Mouse (Mus musculus) midbrain, embryonic 13.5 days (tissue): ENCODE measurements around the gene Elk3. TPM values are rescaled to one million over a fixed set of nuclear protein-coding genes. Genes with fewer than 3 reads are reported as not detected.

ENCODE experiments used
- ATAC-seq: fragments of 200-750 bp; cut with Nextera tagmentation; 2 replicates; pipeline ENCODE4 v1.8.0; 2017; ENCODE audit warnings: mild to moderate bottlenecking, moderate TSS enrichment, moderate library complexity
- H3K27ac ChIP-seq: fragments of 300-500 bp; sonication (generic); 2 replicates; pipeline ENCODE4 v1.5.1; 2015; ENCODE audit warnings: inconsistent platforms, mild to moderate bottlenecking, moderate library complexity
- H3K27me3 ChIP-seq: fragments of 300-500 bp; sonication (generic); 2 replicates; pipeline ENCODE4 v1.6.1; 2015; ENCODE audit warnings: mild to moderate bottlenecking, inconsistent platforms
- H3K36me3 ChIP-seq: fragments of 300-500 bp; sonication (generic); 2 replicates; pipeline ENCODE4 v1.6.1; 2015; ENCODE audit warnings: mild to moderate bottlenecking, inconsistent platforms
- H3K4me1 ChIP-seq: fragments of 300-500 bp; sonication (generic); replicated peaks from 2 replicates; pipeline ENCODE4 v1.6.1; 2015; ENCODE audit warnings: inconsistent platforms
- H3K4me2 ChIP-seq: fragments of 300-500 bp; sonication (generic); replicated peaks from 2 replicates; pipeline ENCODE4 v1.6.1; 2015; ENCODE audit warnings: moderate library complexity, mild to moderate bottlenecking, inconsistent platforms
- H3K4me3 ChIP-seq: fragments of 300-500 bp; sonication (generic); replicated peaks from 2 replicates; pipeline ENCODE4 v1.5.1; 2015; ENCODE audit warnings: mild to moderate bottlenecking, inconsistent platforms
- H3K9ac ChIP-seq: fragments of 300-500 bp; sonication (generic); replicated peaks from 2 replicates; pipeline ENCODE4 v1.6.1; 2015; ENCODE audit warnings: mild to moderate bottlenecking, inconsistent platforms
- H3K9me3 ChIP-seq: fragments of 300-500 bp; sonication (generic); 2 replicates; pipeline ENCODE4 v1.6.1; 2016; ENCODE audit warnings: mild to moderate bottlenecking, inconsistent platforms
- WGBS: fragments of 180-500 bp; shearing (Covaris S2); methylation state at CpG from one replicate; pipeline ENCODE4 v1.1.7; 2015; 5-methylcytosine and 5-hydroxymethylcytosine counted together
- polyA plus RNA-seq: library from polyadenylated mRNA; unstranded; fragments of >200 nt; fragmentation: Nextera tagmentation; extraction: Ambion mirVana; gene quantifications from 2 replicates; pipeline ENCODE4 v1.2.1, GENCODE M21; 2015

The Elk3 gene
- polyA plus RNA-seq, 1 experiment from 2014 or later = 8.5 TPM

DNA sequence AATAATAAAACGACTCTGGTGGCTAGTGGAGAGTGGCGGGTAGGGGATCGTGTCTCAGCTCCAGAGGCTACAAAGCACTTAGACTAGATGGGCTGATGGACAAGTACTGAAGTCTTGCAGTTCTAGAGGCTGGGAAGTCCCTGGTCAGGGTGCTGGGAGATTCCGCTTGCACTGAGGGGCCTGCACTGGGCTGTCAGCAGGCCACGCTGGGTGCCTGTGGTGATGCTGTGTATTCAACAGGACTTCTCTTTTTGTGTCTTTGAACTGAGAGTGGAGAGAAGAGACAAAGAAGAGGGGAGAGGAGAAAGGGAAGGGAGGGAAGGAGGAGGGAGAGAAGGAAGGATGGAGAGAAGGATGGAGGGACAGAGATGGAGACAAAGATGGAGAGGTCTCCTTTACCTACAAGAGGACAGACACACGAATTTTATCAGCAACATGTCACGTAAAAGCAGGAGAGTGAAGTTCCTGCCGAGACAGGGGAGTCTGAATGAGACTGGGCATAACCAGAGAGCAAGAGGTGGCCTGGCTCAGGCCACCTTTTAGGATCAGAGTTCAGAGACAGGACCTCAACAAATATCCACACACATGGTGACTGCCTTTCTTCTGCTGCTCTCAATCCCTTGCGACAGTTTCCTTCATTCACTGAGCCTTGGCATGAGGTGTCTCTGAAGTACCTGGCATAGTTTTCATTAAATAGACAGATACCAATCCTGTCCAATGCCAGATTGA is 35.4 kb upstream of the Elk3 start:
- Histone ChIP-seq H3K4me2 (no peak overlapping the region), H3K27ac (no peak overlapping the region), H3K27me3 (no peaks in the 10 kb centered on the region), H3K4me3 (no peak overlapping the region), H3K4me1 (peaks cover 4% of the 10 kb centered on the region; the same call in 1 of the 2 replicates), H3K36me3 (no peaks in the 10 kb centered on the region), H3K9ac (no peak overlapping the region), H3K9me3 (no peaks in the 10 kb centered on the region)
- no peak for ATAC-seq
- WGBS = 77% methylated on average over 9 of the region's 9 CpGs

- 0 out of 2 replicates have a peak, but pooled peaks cover 2% of the 10 kb centered on the region for H3K9me3 ChIP-seq
- no peaks in the 10 kb centered on the region for H3K36me3 ChIP-seq
- 87% methylated on average over 2 of the region's 2 CpGs for WGBS
- peaks cover 4% of the 10 kb centered on the region; the same call in 1 of the 2 replicates for H3K4me1 ChIP-seq
- no peaks in the 10 kb centered on the region for H3K27me3 ChIP-seq
- no peak overlapping the region for H3K4me3 ChIP-seq
- no peak overlapping the region for H3K27ac ChIP-seq
- ATAC-seq = no peak
- H3K9ac ChIP-seq = no peak overlapping the region
- H3K4me2 ChIP-seq = no peak overlapping the region
Observed at GRCm38 (mm10) chr10:93345497-93345896, 34.6 kb upstream of the Elk3 start.

DNA sequence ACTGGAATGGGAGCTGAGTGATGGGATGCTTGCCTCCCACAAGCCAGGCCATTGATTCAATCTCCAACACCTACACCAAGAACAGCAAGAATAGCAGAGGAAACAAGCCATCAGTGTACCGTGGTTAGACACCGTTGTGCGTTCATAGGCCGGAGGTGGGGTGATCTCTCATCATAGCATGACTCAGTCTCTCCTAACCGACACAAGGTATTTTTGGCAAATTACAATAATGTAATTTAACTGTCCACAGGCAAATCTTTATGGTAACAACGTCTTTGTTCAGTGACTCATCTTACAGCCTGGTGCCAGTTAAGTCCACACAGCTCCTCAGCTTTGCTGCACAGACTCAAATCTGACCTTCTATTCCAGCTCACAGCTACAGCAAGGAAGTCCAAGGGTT is 32.5 kb upstream of the Elk3 start:
- Histone ChIP-seq H3K27me3 (no peaks in the 10 kb centered on the region), H3K36me3 (no peaks in the 10 kb centered on the region), H3K27ac (no peak overlapping the region), H3K9ac (no peak overlapping the region), H3K4me3 (no peak overlapping the region), H3K9me3 (0 out of 2 replicates have a peak, but pooled peaks cover 3% of the 10 kb centered on the region), H3K4me2 (no peak overlapping the region), H3K4me1 (peaks cover 4% of the 10 kb centered on the region; the same call in 1 of the 2 replicates)
- 94% methylated on average over 6 of the region's 6 CpGs for WGBS
- no peak for ATAC-seq

- Histone ChIP-seq H3K9me3 (0 out of 2 replicates have a peak, but pooled peaks cover 3% of the 10 kb centered on the region), H3K4me1 (peaks cover 2% of the 10 kb centered on the region; the same call in 1 of the 2 replicates), H3K27me3 (no peaks in the 10 kb centered on the region), H3K27ac (no peak overlapping the region), H3K36me3 (no peaks in the 10 kb centered on the region), H3K4me2 (no peak overlapping the region), H3K9ac (no peak overlapping the region), H3K4me3 (no peak overlapping the region)
- no peak for ATAC-seq
- 81% methylated on average over 3 of the region's 3 CpGs for WGBS
Observed at GRCm38 (mm10) chr10:93342986-93343385, 32.1 kb upstream of the Elk3 start.

- Histone ChIP-seq H3K27me3 (no peaks in the 10 kb centered on the region), H3K4me3 (no peak overlapping the region), H3K4me1 (no peaks in the 10 kb centered on the region), H3K9ac (no peak overlapping the region), H3K27ac (no peak overlapping the region), H3K36me3 (no peaks in the 10 kb centered on the region), H3K4me2 (no peak overlapping the region), H3K9me3 (0 out of 2 replicates have a peak, but pooled peaks cover 3% of the 10 kb centered on the region)
- 90% methylated on average over 5 of the region's 5 CpGs for WGBS
- ATAC-seq = no peak
Observed at GRCm38 (mm10) chr10:93338526-93338925, 27.6 kb upstream of the Elk3 start.

GRCm38 (mm10) chr10:93336462-93336931 is 25.6 kb upstream of the Elk3 start:
- H3K4me1 ChIP-seq = no peaks in the 10 kb centered on the region
- H3K36me3 ChIP-seq = no peaks in the 10 kb centered on the region
- H3K9ac ChIP-seq = no peak overlapping the region
- H3K27me3 ChIP-seq = no peaks in the 10 kb centered on the region
- H3K27ac ChIP-seq = no peak overlapping the region
- no peak overlapping the region for H3K4me2 ChIP-seq
- WGBS = 76% methylated on average over 6 of the region's 6 CpGs
- H3K4me3 ChIP-seq = no peak overlapping the region
- ATAC-seq = no peak
- 0 out of 2 replicates have a peak, but pooled peaks cover 3% of the 10 kb centered on the region for H3K9me3 ChIP-seq

DNA sequence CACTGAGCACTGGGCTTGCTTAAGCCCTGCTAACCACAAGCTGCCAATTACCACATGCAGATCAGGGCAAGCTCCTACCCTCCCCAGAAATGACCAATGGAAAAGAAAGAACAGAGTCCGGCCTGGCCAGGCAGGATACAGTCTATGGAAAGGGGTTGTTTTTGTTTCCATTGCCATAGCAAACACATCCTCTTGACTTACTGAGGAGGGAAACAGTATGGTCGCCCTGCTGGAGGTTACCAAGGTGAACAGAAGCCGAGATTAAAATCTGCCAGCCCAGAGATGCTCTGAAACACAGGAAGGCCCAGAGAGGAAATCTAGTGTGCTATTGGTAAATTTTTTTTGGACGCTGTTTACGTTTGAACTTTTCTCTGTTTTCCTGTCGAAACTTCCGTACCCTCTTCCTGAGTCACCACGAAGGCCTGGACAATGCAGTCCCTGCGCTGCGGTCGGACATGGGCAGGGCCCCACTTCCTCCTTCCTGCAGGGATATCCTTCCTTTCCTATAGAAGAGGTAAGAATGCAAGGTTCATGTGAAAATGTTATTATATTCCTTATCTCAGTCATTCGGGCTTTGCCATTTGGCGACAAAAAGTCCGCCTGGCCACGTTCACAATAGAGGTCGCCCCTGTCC is 25.0 kb upstream of the Elk3 start:
- Histone ChIP-seq H3K9me3 (0 out of 2 replicates have a peak, but pooled peaks cover 3% of the 10 kb centered on the region), H3K4me1 (no peaks in the 10 kb centered on the region), H3K36me3 (no peaks in the 10 kb centered on the region), H3K9ac (no peak overlapping the region), H3K27ac (no peak overlapping the region), H3K4me2 (no peak overlapping the region), H3K27me3 (no peaks in the 10 kb centered on the region), H3K4me3 (no peak overlapping the region)
- WGBS = 88% methylated on average over 16 of the region's 16 CpGs
- ATAC-seq = no peak

DNA sequence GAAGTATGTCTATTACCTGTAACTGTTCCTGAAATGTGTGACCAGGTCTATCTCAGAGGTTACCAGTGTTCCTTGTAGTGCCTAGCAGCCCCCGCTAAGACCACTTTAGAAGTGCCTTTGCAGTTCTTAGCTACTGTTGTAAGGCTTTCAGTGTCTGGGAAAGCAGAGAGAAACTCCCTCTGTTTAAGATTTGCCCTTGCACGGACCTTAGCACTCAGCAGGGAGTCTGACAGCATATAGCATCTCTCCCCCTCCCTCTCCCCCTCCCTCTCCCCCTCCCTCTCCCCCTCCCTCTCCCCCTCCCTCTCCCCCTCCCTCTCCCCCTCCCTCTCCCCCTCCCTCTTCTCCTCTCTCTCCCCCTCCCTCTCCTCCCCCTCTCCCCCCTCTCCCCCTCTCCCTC is 24.1 kb upstream of the Elk3 start:
- Histone ChIP-seq H3K36me3 (no peaks in the 10 kb centered on the region), H3K27ac (no peak overlapping the region), H3K4me1 (no peaks in the 10 kb centered on the region), H3K4me2 (no peak overlapping the region), H3K9me3 (no peaks in the 10 kb centered on the region), H3K4me3 (no peak overlapping the region), H3K27me3 (no peaks in the 10 kb centered on the region), H3K9ac (no peak overlapping the region)
- WGBS = 55% methylated on average over 2 of the region's 2 CpGs
- ATAC-seq = no peak

- no peak overlapping the region for H3K9ac ChIP-seq
- WGBS = 79% methylated on average over 5 of the region's 5 CpGs
- no peak overlapping the region for H3K27ac ChIP-seq
- no peak overlapping the region for H3K4me2 ChIP-seq
- no peaks in the 10 kb centered on the region for H3K4me1 ChIP-seq
- H3K27me3 ChIP-seq = no peaks in the 10 kb centered on the region
- ATAC-seq = no peak
- no peaks in the 10 kb centered on the region for H3K36me3 ChIP-seq
- H3K4me3 ChIP-seq = no peak overlapping the region
- H3K9me3 ChIP-seq = no peaks in the 10 kb centered on the region
Observed at GRCm38 (mm10) chr10:93333239-93333638, 22.3 kb upstream of the Elk3 start.

GRCm38 (mm10) chr10:93332261-93332809 is 21.4 kb upstream of the Elk3 start:
- Histone ChIP-seq H3K4me3 (no peak overlapping the region), H3K4me1 (no peaks in the 10 kb centered on the region), H3K9ac (no peak overlapping the region), H3K27me3 (no peaks in the 10 kb centered on the region), H3K27ac (no peak overlapping the region), H3K9me3 (no peaks in the 10 kb centered on the region), H3K36me3 (no peaks in the 10 kb centered on the region), H3K4me2 (no peak overlapping the region)
- 61% methylated on average over 3 of the region's 3 CpGs for WGBS
- no peak for ATAC-seq

DNA sequence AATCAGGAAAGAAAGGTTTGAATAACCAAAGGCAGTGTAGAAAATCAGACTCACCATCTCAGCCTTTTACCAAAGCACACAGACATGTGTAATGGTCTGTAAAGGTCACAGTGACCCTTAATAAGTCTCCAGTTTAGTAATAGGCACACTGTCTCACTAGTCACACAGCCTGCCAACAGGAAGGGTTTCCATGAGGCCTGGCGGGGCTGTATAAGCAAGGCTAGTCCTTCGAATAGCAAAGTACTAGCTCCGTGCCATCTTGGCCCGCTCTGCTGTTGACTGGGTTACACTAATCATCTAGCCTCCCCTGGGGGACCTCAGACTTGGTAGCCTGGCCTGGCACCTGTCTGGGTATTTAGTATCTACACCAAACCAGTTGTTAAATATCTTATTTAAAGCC is 20.6 kb upstream of the Elk3 start:
- ATAC-seq = no peak
- H3K36me3 ChIP-seq = no peaks in the 10 kb centered on the region
- no peak overlapping the region for H3K9ac ChIP-seq
- H3K27me3 ChIP-seq = no peaks in the 10 kb centered on the region
- H3K9me3 ChIP-seq = no peaks in the 10 kb centered on the region
- WGBS = 85% methylated on average over 4 of the region's 4 CpGs
- H3K27ac ChIP-seq = no peak overlapping the region
- H3K4me2 ChIP-seq = no peak overlapping the region
- no peaks in the 10 kb centered on the region for H3K4me1 ChIP-seq
- H3K4me3 ChIP-seq = no peak overlapping the region

DNA sequence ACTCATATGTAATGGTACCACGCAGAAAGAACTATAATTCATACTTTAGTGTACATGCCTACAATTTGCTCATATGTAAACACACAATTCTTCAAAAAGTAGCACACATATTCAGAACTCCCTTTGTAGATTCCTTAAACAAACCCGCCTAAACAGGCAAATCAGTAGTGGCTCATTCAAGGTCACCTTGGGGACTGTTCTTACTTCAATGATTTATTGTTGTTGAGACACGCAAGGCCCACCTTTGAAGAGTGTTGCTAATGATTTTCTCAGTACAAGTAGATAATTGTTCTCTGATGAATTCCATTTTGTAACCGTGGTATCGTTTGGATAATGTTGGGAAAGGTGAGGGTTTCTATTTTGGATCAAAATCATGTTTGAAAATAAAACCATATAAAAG is 17.4 kb upstream of the Elk3 start:
- Histone ChIP-seq H3K36me3 (no peaks in the 10 kb centered on the region), H3K27ac (no peak overlapping the region), H3K4me3 (no peak overlapping the region), H3K9ac (no peak overlapping the region), H3K4me1 (no peaks in the 10 kb centered on the region), H3K4me2 (no peak overlapping the region), H3K27me3 (no peaks in the 10 kb centered on the region), H3K9me3 (no peaks in the 10 kb centered on the region)
- no peak for ATAC-seq
- 86% methylated on average over 5 of the region's 5 CpGs for WGBS
